Mouse (Mus musculus) liver, adult 2 months (tissue): ENCODE data around the gene Gm38431. TPM values are rescaled to one million over a fixed set of nuclear protein-coding genes. Genes with fewer than 3 reads are reported as not detected.

Source experiments
- DNase-seq: peaks from one replicate; pipeline ENCODE4 v3.0.0-alpha.2; 2011; ENCODE audit warnings: low read depth, low spot score; ENCODE audit errors: extremely low read depth
- H3K27ac ChIP-seq: fragments of 200-500 bp; replicated peaks from 2 replicates; pipeline ENCODE4 v1.5.1; 2012; ENCODE audit warnings: low read depth, mild to moderate bottlenecking, control low read depth, inconsistent platforms, low read length; ENCODE audit not compliant: insufficient read depth
- H3K27me3 ChIP-seq: fragments of 200-500 bp; 2 replicates; pipeline ENCODE4 v1.6.1; 2012; ENCODE audit warnings: mild to moderate bottlenecking, moderate library complexity, low read length, inconsistent platforms; ENCODE audit not compliant: control insufficient read depth, insufficient read depth
- H3K36me3 ChIP-seq: fragments of 200-500 bp; 2 replicates; pipeline ENCODE4 v1.6.1; 2012; ENCODE audit warnings: low read length, inconsistent platforms; ENCODE audit not compliant: control insufficient read depth, insufficient read depth
- H3K4me1 ChIP-seq: fragments of 200-500 bp; 2 replicates; pipeline ENCODE4 v1.6.1; 2011; ENCODE audit warnings: low read length; ENCODE audit not compliant: control insufficient read depth, insufficient read depth
- H3K4me3 ChIP-seq: fragments of 200-500 bp; 2 replicates; pipeline ENCODE4 v1.5.1; 2011; ENCODE audit warnings: low read depth, mild to moderate bottlenecking, control low read depth, low read length, moderate library complexity; ENCODE audit not compliant: insufficient read depth
- H3K79me2 ChIP-seq: fragments of 200-500 bp; 2 replicates; pipeline ENCODE4 v1.6.1; 2012; ENCODE audit warnings: inconsistent platforms, mild to moderate bottlenecking, low read length, moderate library complexity; ENCODE audit not compliant: control insufficient read depth, insufficient read depth
- H3K9ac ChIP-seq: fragments of 200-500 bp; 2 replicates; pipeline ENCODE4 v1.6.1; 2012; ENCODE audit warnings: low read depth, mild to moderate bottlenecking, control low read depth, inconsistent platforms, low read length
- CTCF ChIP-seq: fragments of 200-500 bp; IDR thresholded peaks from 2 replicates; pipeline ENCODE4 v1.5.1; 2011; ENCODE audit warnings: low read depth, low read length, control low read depth
- POLR2A ChIP-seq: fragments of 200-500 bp; IDR thresholded peaks from 2 replicates; pipeline ENCODE4 v1.6.1; 2011; ENCODE audit warnings: low read length, control low read depth; ENCODE audit not compliant: insufficient read depth; ENCODE audit errors: extremely low read depth
- WGBS: fragments of 180-500 bp; shearing (Covaris S2); methylation state at CpG from one replicate; pipeline ENCODE4 v1.1.7; 2018; 5-methylcytosine and 5-hydroxymethylcytosine counted together
- polyA plus RNA-seq: library from polyadenylated mRNA; depleted of rRNA; stranded (reverse); fragments of >200 nt; gene quantifications from 2 replicates; pipeline ENCODE4 v1.2.3, GENCODE M21; 2012
- total RNA-seq: library from RNA; depleted of rRNA; stranded (reverse); fragments of >200 nt; gene quantifications from 2 replicates; pipeline ENCODE4 v1.2.3, GENCODE M21; 2014

The Gm38431 gene
- total and polyA plus RNA-seq, 2 experiments, result 2.5 to 5.8 TPM

DNA sequence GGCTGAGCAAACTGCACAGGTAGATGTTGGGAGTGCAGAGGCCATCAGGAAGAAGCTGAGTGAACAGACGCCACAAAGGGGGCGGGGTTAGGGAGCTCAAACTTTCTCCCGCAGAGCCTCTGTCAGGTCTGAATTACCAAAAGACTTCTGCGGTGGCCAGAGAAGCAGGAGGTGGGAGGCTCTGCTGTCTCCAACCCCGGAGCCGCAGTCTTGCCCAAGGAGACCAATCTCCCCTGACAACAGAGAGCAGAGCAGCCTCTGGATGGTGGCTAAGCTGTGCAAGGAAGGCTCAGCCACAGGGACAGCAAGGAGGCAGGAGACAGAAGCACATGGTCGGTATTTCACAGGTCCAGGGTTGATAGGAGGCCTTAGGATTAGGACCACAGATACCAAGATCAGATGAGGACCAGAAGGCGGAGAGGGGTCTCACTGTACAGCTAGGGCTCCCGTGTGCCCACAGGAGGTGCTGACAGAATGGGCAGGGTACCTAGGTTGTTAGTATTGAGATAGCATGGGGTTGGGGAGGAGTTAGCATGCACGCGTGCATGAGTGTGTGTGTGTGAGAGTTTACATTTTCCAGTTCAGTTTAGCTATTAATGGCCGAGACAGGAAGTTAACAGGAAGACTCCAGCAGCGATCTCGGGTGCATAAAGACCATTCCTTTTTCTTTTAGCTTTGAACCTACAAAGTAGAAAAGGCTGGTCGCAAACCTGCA lies 8.8 kb upstream of the Gm38431 start:
- TF ChIP-seq POLR2A (no peak), CTCF (no peak)
- WGBS, result 67% methylated on average over 15 of the region's 15 CpGs
- Histone ChIP-seq H3K4me1 (no peaks in the 10 kb centered on the region), H3K9ac (no peak overlapping the region), H3K36me3 (no peaks in the 10 kb centered on the region), H3K27ac (no peak overlapping the region), H3K4me3 (no peak overlapping the region), H3K27me3 (no peaks in the 10 kb centered on the region), H3K79me2 (no peaks in the 10 kb centered on the region)
- no peak for DNase-seq

DNA sequence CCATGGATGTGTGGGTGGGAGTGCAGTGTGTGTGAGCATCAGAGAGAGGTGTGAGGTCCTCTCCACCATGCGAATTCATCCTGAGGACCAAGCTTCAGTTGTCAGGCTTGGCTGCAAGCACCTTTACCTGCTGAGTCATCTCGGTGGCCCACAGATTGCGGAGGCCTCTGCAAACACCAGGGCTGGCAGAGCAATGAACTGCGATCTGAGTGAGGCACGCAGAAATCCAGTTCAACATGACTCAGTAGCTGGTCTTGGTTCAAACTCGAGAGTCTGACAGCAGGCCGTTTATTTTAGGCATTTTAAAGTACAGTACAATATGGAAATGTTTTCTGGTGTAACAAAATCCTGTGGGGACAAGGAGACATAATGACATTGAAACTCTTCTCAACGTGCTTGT lies 6.0 kb upstream of the Gm38431 start:
- Histone ChIP-seq H3K4me1 (no peaks in the 10 kb centered on the region), H3K4me3 (no peak overlapping the region), H3K36me3 (no peaks in the 10 kb centered on the region), H3K9ac (no peak overlapping the region), H3K27ac (no peak overlapping the region), H3K27me3 (no peaks in the 10 kb centered on the region), H3K79me2 (no peaks in the 10 kb centered on the region)
- 28% methylated on average over 8 of the region's 8 CpGs for WGBS
- DNase-seq, result peak; percentile 64
- TF ChIP-seq CTCF (no peak), POLR2A (no peak)

DNA sequence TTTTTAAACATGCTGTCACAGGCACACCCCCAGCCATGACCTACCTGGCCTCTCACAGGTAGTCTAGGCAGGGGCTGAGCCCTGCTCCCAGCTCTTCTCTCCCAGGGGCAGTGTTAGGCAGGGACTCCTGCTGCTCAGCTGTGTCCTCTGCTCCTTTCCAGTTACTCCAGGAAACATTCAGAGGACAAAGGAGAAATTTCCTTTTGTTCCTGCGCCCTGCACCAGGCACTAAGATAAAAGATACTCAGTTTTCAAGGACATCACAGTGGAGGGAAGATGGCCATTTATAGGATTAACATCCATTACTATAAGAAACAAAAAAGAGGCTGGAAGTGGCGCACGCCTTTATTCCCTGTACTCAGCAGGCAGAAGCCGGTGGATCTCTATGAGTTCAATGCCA lies 4.2 kb upstream of the Gm38431 start:
- H3K27ac ChIP-seq, result no peak overlapping the region
- WGBS, result 89% methylated on average over 4 of the region's 4 CpGs
- peaks cover under 1% of the 10 kb centered on the region for H3K4me1 ChIP-seq
- no peak overlapping the region for H3K9ac ChIP-seq
- TF ChIP-seq POLR2A (no peak), CTCF (no peak)
- H3K27me3 ChIP-seq, result no peaks in the 10 kb centered on the region
- H3K4me3 ChIP-seq, result no peak overlapping the region
- DNase-seq, result no peak
- no peaks in the 10 kb centered on the region for H3K36me3 ChIP-seq
- peaks cover 2% of the 10 kb centered on the region; the same call in 1 of the 2 replicates for H3K79me2 ChIP-seq

DNA sequence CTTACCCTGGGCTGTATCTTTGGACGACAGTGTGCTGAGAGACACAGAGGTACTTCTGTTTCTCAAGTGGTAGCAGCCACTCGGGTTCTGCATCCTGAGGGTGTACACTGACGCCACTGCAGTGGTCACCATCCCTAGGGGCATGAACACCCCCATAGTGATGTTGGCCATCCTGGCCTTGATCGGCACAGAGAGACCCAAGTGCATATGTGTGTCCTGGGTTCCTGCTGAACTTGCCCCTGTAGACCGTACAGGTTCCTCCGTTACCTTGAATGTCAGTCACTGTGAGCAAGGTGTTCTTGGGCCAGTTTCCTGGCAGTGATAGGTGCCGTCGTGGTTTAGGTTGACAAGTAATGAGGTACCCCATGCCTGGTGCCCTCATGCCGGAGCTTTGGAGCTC lies 1.6 kb upstream of the Gm38431 start:
- Histone ChIP-seq H3K9ac (no peak overlapping the region), H3K4me1 (peaks cover 11% of the 10 kb centered on the region), H3K79me2 (peaks cover 23% of the 10 kb centered on the region), H3K27ac (no peak overlapping the region), H3K27me3 (no peaks in the 10 kb centered on the region), H3K4me3 (no peak overlapping the region), H3K36me3 (peaks cover 2% of the 10 kb centered on the region)
- DNase-seq, result no peak
- TF ChIP-seq CTCF (no peak), POLR2A (no peak)
- WGBS, result 97% methylated on average over 9 of the region's 9 CpGs

DNA sequence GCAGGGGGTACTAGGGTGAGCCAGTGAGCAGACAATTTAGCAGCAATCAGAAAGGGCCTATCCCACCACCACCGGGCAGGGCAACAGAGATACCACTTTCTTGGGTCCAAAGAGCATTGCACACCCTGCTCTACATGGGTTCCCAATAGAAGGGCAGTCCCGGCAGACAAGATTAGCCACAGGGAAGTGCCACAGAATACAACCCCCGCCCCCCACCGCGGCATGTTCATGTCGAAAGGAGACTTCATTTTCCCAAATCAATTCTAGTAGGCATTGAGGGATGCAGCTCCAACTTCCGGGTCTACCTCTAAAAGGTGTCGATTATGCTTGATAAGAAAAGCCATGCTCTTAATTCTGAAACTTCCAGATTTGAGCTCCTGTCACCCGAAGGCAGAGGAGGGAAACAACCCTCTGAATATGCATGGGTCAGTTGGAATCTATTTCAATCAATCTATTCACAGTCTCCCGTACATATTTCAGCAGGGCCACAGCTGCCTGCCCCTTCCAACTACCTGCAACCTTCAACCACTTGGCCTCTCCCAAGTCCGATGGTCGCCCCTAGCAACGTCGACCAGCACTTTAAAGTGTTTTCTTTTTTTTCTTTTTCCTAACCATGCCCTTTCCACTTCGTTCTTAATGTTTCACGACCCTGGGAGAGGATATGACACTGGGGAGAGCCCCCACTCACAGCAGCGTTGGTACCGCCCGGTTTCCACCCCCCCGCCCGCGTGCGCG lies 658 bp downstream of the Gm38431 start:
- Histone ChIP-seq H3K9ac (peak overlapping the region; percentile 91), H3K36me3 (peaks cover 13% of the 10 kb centered on the region), H3K27ac (peak overlapping the region; percentile 32), H3K4me1 (peaks cover 11% of the 10 kb centered on the region), H3K27me3 (no peaks in the 10 kb centered on the region), H3K79me2 (peaks cover 38% of the 10 kb centered on the region), H3K4me3 (peak overlapping the region; percentile 88)
- TF ChIP-seq CTCF, result no peak
- TF ChIP-seq POLR2A, result no peak
- 1% methylated on average over 24 of the region's 24 CpGs for WGBS
- DNase-seq, result no peak

DNA sequence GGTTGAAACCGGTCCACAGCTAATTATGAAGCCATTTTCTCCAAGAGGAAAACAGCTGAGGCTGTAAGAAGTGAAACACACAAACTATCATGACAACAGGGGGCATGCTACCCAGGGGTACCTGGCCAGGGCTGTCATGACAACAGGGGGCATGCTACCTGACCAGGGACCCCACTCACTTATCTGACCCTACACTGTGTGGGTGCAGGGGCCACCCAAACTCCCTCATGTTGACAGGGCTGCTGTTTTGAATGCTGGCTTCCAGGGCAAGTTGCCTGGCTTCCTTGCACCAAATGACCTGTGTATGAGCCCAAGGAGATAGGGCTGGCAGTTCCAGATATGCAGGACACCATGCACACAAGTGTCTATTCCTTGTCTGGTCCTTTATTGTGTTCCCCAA lies 1.3 kb downstream of the Gm38431 start:
- no peak for DNase-seq
- Histone ChIP-seq H3K9ac (peak overlapping the region; percentile 91), H3K27ac (no peak overlapping the region), H3K36me3 (peaks cover 17% of the 10 kb centered on the region), H3K79me2 (peaks cover 38% of the 10 kb centered on the region), H3K27me3 (no peaks in the 10 kb centered on the region), H3K4me1 (peaks cover 11% of the 10 kb centered on the region), H3K4me3 (no peak overlapping the region; the same call in 1 of the 2 replicates)
- WGBS, result 92% methylated on average over 1 of the region's 1 CpGs
- TF ChIP-seq POLR2A (no peak), CTCF (no peak)
